Mouse (Mus musculus) lung, adult 2 months (tissue): ENCODE results near the gene Slc25a21.

Experiments
- CTCF ChIP-seq: fragments of 200-500 bp; IDR thresholded peaks from 2 replicates; pipeline ENCODE4 v1.5.1; 2011; ENCODE audit warnings: mild to moderate bottlenecking, low read length, control low read depth; ENCODE audit not compliant: insufficient read depth
- POLR2A ChIP-seq: fragments of 200-500 bp; IDR thresholded peaks from 2 replicates; pipeline ENCODE4 v1.6.1; 2011; ENCODE audit warnings: low read depth, mild to moderate bottlenecking, control low read depth, low read length, borderline replicate concordance; ENCODE audit errors: extremely low read depth

GRCm38 (mm10) chr12:56807483-56807882 lies 389.8 kb downstream of the Slc25a21 start:
- no peak for TF ChIP-seq CTCF
- no peak for TF ChIP-seq POLR2A
